Mouse (Mus musculus): ENCODE measurements around the gene Zfp871.
"Not testable (repeated sequence)": the region's sequence is repeated elsewhere in the genome, so short reads cannot be mapped to it uniquely, and the experiment has no call there.

Zfp871 gene

DNA sequence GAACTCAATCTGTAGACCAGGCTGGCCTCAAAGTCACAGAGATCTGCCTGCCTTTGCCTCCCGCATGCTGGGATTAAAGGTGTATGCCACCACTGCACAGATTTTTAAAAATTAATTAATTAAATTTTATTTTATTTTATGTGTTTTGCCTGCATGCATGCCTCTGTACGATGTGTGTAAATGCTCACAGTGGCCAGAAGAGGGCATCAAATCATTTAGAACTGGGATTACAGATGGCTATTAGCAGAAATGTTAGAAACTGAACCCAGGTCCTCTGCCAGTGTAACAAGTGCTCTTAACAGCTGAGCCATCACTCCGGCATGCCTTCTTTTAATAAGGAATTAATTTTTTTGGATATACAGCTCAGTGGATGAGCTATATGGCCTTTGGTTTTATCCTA lies 59.1 kb downstream of the Zfp871 start:
- DNase-seq, result no peak

GRCm38 (mm10) chr17:32726360-32726759 lies 61.7 kb downstream of the Zfp871 start:
- DNase-seq, result not testable (repeated sequence)

DNA sequence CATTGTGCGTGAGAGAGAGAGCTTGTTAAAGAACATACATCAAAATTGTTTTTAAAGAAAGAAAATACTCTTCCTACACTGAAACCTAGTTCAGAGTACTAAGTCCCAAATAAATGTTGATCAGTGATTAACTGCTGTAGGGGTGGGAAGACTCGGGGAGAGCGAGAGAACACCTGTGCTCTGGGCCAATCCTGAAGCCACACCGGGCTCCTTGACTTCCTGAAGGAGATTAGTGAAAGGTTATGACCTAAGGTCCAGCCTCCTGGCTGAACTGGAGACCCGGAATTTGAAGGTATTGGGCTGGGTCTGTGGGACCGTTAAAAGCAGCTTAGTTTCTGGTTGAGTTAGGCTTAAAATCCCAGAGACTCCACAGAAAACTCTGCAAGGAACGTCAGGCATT lies 65.3 kb downstream of the Zfp871 start:
- no peak for DNase-seq

DNA sequence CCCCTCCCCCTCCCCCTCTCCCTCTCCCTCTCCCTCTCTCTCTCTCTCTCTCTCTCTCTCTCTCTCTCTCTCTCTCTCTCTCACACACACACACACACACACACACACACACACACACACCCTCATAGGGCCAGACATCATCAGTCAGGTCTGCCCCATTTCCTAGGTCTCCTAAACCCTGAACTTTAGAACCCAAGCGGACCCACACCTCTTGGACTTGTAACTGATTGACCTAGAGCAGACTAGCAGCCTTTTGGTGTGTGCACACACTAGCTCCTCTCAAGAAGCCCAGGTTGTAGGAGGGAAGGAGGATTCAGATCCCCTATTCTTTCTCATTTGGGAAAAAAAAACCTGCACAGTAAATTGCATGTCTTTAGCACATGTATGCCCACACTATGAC lies 65.9 kb downstream of the Zfp871 start:
- DNase-seq, result not testable (repeated sequence)

Data from heart, adult 11 months (tissue).